Mouse (Mus musculus): ENCODE measurements around the gene Cdh15. TPM values are rescaled to one million over a fixed set of nuclear protein-coding genes. Genes with fewer than 3 reads are reported as not detected.

Gene Cdh15
- under 1 TPM; 0.22 to 0.99 TPM for total RNA-seq (2021)
- long read RNA-seq, experiment 1: 0 reads
- long read RNA-seq, experiment 2, transcript Cdh15-201 (14 exons, 3,251 nt): major isoform, 5 of 5 reads
- long read RNA-seq, experiment 2, partial matches to known transcripts: 0 of 5 reads
- long read RNA-seq, experiment 2, other reads (novel, unspliced or antisense): 0 of 5 reads

DNA sequence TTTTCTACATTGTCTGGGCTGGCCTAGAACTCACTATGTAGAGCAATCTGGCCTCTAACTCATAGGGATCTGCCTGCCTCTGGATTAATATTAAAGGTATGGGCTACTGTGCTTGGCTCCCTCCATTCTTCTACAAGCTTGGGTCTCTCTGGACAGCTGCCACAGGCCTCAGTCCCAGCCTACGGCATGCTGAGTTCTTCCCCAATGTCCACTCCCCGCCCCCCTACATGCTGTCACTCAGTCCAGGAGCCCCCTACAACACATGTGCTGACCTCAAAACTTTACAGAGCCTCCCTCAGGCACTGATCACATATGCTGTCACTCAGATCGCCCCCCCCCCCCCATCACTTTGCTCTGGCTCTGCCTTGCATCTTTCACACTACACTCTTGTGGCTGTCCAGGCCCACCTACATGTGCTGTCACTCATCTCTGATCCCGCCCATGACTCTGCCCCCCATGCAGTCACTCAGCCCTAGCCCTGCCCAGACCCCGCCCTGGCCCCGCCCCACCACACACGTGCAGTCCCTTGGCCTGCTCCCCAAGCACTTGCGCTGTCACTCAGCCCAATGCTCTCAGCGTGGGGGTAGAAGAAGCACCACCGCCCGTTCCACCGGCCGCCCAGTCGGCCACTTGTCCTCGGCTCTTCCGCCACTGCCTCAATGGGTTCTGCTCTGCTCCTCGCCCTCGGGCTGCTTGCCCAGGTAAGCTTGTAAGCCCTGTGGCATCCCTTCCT is at the start of gene Cdh15:
Gene Cdh15 (plus strand): TSS at position 138 of the 733 bp plus-strand sequence.
- no peak for DNase-seq (ENCODE audit: low spot score in 2 of 2)

DNA sequence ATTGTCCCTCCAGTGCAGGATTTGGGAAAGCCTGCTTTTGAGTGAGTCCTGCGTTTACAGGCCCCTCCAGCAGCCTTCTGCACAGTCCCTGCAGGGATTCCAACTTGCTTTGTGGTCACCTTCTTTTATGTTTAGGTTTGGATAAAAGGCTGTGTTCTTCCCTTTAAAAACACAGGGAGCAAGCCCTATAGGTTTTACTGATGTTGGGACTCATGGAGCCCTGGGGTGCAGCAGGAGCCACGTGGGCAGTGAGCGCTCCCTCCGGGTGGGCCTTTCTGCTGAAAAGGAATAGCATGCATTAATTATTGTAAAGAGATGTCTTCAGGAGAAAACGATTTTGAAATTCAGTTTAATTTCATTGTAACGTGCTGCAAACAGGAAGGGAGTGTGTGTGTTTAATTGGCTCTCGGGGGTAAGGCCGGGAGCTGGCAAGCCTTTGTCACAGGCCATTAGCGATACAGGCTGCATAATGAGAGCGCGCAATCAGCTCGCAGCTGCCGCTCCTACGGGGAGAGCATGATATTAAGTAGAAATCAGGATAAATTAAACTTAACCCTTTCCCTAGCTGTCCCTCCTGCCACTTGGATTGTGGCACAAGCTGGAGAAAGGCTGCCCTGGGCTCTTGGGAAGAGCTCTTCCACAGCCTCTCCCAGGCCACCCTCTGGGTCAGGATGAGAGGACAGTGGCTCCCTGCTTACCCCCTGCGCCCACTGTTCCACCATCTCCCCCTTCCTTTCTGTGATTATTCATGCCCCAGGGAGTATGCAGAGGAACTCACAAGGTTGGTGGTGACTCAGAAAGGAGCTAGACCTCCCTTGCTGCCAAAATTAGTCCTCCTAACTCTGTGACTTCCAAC is 43.6 kb upstream of the Cdh15 start:
- no peak for DNase-seq (ENCODE audit: low spot score in 2 of 2)

DNA sequence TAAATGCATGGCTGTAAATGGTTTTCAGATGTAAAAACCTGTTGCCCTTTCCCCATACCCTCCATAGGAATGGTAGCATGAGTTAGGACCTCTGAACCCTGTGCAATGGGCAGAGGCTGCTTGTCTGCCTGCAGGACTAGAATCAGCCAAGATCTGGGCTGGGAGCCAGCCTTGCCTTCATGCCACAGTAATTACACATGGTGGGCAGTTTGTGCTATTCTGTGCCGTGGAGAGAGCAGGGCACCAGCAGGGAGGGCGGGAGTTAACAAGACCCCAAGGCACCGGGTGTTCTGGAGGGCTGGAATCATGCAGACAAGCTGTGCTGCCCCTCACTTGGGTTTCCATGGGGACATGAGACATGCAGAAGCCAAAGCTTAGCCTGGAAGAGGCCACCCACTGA is 42.4 kb upstream of the Cdh15 start:
- DNase-seq (ENCODE audit: low spot score in 2 of 2): no peak

DNA sequence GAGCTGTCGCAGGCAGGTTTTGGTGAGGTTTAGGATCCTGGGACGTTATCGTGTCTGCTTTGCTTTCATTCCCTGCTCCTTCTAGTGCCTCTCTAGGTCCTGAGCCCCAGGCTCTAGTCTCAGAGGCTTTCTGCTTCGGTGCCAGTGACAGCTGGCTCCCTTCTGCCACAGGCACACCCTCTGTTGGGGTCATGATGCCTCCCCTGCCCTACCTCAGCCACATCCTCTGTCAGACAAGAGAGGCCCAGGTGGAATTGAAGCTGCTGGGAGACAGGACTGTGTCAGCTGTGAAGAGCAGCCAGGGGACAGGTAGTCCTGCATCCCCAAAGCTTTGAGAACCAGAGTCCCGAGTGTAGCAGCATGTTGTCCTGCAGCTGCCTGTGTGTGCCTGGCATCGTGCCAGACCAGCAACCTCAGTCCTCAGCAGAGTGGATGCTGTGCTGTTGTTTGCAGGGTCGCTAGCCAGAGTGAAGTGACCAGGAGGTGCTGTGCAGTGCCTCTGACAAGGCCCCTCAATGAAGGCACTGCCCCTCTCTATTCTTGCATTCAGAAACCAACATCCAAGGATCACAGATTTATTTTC is 40.7 kb upstream of the Cdh15 start:
- DNase-seq (ENCODE audit: low spot score in 2 of 2): no peak

DNA sequence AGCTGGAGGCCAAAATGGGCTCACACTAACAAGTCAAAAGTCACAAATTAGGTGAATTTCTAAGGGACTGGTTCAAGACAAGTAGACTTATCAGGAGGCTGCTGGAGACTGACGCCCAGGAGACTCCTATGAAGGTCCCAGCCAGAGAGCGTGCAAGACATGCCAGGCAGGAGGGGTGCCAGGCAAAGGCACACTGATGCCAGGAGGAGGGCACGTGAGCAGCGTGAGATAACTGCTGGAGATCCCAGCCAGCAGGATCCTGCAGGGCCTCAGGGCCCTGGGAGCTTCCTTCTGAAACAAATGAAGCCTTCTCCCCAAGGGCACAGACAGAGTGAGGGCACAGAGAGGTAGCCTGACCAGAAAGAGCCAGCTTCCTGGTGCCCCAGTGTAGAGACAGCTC is 39.9 kb upstream of the Cdh15 start:
- DNase-seq (ENCODE audit: low spot score in 2 of 2): no peak

DNA sequence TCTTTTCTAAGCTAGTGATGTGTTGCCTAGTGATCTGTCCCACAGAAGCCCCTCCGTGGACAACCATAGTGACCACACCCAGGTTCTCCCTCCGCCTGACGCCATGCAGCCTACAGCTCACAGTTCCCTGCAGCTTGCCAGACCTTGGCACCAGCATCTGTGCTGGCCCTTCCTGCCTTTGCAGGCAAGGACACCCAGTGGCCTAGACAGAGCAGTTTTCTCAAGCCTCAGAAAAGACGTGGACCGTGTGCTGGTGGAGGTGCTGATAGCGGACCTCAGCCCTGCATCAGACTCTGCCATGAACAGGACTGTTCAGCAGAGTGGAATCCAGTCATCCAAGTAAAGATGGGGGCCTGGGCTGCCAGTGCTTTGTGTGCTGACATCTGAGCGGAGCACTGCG is 37.4 kb upstream of the Cdh15 start:
- no peak for DNase-seq (ENCODE audit: low spot score in 2 of 2)

DNA sequence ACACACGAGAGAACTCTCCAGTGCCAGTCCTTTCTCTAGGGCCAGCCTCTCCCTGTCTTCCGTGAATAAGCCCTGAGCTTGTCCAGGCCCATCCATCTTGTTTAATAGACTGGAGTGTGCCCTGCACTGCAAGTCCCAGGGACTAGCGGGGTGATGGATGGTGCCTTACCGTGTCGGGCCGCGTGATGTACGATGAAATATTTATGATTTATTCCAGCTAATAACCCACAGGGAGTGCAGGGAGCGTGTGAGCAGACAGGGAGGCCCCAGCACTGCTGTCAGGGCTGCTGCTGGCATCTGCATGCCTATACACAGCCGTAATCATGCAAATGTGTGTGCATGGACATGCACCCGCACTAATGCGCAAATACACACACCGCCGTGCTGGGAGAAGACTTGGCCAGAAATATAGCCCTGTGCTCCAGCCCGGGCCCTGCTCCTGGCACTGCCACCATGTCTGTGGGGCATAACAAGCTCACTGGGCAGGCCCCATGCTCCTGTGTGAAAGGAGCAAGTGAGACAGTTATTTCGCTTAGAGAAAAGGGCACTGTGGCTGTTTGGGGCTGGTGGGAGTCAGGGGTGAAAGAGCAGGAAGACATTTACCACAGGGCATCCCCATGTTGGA is 35.8 kb upstream of the Cdh15 start:
- no peak for DNase-seq (ENCODE audit: low spot score in 2 of 2)

DNA sequence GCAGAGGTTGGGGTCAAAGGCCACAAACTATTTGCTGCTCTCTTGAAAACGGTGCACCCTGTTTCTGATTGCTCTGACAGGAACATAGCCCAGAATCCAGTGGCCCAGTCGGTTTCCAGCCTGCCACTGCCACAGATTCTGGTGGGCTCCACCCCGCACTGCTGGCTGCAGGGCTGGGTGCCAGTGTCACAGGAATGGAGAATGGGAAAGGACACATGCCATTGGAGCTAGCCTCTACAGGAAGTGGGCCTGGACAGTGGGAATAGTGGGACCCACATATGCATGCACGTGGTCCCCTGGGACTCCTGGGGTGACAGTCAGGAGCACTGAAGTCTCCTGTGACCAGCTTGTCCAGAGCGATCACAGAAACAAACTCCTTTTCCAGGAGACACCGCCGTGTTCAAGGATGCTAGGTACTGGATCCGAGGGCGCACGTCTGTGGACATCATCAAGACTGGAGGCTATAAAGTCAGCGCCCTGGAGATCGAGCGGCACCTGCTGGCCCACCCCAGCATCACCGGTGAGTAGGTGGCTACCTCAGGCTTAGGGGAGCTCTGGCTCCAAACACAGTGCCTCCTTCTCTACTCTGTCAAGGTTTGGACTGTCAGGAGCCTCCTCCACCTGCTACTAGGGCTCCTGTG is 35.0 kb upstream of the Cdh15 start:
- DNase-seq (ENCODE audit: low spot score in 2 of 2): no peak

DNA sequence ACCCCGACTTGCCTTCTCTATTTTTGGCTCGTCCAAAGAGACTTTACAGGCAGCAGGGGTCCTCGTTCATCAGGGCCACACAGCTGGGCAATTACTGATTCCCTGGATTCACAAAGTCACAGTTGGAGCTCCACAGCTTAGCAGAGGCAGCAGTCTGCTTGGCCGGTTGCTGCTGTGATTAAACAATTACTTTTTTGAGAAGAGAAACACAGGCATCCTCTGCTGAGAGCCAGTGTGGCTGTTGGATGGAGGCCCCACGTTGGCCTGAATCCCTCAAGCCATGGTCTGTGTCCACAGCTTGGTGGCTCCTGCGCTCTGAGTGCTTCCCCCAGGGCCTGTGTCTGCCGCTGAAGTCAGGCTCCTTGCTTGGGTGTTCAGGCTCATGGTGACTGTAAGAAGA is 33.2 kb upstream of the Cdh15 start:
- DNase-seq (ENCODE audit: low spot score in 2 of 2): no peak

DNA sequence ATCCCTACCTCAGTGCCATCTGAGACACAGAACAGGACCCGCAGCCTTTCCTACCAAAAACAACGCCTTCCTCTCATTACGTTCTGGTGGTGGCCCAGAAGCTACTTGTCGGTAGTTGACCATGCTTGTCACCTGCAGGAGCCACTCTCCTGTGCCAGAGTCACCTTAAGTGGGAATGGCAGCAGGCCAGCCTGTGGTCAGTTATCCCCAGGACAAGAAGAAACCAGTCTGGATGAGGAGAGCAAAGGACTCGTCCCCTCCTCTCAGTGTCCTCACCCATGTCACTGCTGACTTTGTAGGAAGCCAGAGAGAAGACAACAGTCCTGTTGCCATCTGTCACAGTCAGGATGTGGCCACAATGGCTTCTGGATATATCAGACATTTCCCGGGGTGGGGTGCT is 30.8 kb upstream of the Cdh15 start:
- DNase-seq (ENCODE audit: low spot score in 2 of 2): no peak

DNA sequence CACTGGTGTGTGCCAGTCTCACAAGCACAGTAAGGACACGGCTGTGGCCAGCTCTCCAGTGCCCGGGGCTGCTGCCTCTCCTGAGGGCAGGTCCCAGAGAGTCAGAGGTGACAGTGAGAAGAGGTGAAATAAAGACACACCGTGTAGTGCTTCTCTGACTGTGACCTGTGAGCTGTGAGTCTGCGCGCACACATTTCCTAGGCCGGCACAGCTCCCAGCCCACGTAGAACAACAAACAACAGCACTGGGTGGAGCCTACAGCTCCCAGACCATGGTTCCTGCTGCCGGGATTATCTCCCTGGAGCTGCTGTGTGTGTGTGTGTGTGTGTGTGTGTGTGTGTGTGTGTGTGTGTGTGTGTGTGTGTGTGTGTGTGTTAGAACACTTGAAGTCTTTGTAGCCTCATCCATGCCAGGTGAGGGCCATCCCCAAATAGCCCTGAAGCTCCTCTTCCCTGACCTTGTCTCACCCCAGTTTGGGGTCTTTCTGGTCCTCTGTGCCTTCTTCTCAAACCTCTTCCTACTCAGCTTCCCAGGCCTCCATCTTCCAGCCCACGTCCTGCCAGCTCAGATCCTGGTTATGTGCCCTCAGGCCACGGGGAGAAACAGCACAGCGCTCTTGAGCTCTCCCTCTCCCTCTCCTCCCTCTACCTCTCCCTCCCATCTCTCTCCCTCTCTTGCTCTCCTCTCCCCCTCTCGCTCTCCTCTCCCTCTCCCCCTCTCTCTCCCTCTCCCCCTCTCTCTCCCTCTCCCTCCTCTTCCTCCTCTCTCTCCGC is 29.9 kb upstream of the Cdh15 start:
- no peak for DNase-seq (ENCODE audit: low spot score in 2 of 2)

DNA sequence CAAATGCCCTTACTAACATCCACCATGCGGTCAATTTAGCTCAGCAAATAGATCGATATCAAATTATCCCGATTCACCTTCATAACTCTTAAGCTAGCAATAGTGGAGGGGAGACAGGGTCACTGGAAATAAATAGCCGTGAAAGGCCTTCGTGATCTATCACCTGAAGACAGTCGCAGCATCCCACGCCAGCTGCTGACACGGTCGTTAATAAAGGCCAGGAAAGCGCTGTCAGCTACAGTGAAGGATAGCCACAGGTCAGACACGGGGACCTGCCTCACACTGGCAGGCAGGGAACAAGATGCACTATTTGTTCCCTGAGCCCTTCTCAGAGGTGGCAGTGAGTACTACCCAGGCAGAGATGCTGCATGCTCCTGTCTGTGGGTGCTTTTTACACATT is 28.0 kb upstream of the Cdh15 start:
- DNase-seq (ENCODE audit: low spot score in 2 of 2): no peak

DNA sequence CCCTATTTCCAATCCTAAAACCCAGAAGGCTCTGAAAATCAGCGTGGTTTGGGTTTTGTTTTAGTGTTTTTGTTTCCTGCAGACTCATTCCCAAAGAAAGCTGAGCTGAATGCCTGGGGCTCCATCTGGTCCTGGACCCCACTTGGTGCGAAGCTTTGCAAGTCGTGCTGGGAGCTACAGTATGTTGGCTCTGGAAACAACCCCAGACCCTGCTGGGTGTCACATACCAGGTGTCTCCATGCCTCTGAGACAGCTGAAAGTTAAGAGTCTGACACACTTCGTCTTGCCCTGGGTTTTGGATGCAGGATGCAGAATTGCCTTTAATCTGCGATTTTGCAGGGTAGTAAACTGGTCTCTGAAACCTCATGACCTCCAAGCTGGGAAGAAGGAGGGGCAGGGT is 23.2 kb upstream of the Cdh15 start:
- no peak for DNase-seq (ENCODE audit: low spot score in 2 of 2)

DNA sequence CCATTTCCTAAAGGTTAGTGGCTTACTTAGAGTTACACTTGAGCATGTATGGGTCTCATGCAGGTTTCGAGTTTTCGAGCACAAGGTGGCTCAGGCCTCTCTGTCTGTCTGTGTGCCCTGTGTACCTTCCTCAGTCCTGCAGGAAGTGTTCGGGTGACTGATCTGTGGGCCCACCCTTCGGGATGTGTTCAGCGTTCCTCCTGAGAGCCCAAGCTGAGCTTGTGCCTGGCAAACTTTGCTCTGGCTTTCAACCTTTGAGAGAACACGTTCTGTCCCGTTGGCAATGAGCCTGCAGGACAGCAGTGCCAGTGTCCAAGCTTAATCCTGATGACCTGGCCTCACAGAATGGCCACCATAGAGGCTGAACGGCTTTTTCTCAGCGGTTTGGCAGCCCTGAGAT is 22.8 kb upstream of the Cdh15 start:
- DNase-seq (ENCODE audit: low spot score in 2 of 2): no peak

DNA sequence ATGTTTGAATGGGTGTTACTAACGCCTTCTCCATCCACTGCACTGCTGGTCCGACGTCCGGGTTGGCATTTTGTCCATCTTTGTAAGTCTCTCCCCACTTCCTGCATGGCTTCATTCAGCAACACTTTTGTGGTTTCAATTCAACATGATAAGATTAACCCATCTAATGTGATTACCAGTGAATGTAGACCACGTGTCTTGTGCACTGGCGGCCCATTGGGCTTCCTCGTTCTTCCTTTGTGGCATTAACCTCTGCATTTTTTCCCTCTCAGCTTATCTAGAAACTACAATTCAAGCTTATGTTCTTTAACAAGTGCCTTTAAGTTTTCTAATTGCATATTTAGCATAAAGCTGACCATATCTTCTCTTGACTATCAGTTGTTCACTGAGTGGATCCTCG is 22.4 kb upstream of the Cdh15 start:
- DNase-seq (ENCODE audit: low spot score in 2 of 2): no peak

DNA sequence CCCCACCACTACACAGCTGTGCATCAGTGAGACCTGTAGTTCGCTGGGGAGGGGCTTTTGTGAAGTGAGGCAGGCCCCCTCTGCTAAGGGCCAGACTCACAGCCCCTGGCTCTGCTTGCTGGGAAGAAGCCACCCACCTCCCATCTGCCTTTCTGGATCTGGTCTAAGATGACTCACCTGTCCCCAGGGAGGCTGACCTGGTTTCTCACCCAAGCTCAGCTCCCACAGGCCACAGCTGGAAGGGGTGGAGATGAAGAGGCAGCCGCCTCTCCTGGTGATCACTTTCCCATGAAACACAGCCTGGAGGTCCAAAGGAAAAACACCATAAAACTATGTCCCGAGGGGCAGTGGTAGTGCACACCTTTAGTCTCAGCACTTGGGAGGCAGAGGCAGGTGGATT is 18.4 kb upstream of the Cdh15 start:
- no peak for DNase-seq (ENCODE audit: low spot score in 2 of 2)

DNA sequence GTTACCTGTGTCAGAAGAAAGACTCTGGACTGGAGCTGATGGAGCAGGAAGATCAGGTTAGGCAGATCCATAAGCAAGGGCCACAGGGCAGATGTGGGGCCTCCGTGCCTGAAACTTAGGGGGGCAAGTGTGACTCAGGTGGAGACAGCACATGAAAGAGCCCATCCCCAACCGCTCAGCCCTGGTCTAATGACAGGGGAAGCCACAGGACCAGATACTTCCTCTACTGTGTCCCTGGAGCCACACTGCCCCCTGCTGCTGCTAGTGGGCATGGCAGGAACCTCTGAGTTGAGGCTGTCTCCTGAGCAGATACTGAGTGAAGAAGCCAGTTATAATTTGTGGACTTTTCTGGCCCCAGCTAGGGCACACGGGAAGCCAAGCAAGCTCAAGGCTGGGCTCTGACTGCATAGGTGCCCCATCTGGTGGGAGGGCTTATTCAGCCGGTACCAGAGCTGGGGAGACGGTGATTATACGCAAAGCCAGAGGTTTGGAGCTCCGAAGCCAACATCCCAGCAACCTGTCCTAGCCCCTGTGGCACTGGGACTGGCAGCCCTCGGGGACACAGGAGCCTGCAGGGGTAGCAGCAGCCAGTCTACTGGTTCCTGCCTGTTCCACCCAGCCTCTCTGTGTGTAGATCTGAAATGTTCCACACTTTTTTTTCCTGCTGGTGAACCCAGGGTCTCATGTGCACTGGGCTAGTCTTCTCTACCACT is 17.3 kb upstream of the Cdh15 start:
- DNase-seq (ENCODE audit: low spot score in 2 of 2): peak; percentile 92 to 96

DNA sequence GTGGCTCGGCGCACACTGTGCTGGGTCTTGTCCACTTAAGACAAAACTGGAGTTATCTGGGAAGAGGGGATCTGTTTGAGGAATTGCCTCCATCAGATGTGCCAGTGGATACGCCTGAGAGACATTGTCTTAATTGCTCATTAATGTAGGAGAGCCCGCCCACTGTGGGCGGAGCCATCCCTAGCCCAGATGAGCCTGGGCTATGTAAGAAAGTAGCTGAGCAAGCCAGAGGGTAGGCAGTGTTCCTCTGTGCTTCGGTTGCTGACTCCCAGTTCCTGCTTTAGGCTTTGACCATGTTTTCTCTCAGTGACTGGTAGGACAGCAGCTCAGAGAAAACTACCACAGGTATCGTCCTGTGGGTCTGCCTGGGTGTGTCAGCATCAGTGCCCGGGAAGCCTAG is 13.3 kb upstream of the Cdh15 start:
- DNase-seq (ENCODE audit: low spot score in 2 of 2): no peak

DNA sequence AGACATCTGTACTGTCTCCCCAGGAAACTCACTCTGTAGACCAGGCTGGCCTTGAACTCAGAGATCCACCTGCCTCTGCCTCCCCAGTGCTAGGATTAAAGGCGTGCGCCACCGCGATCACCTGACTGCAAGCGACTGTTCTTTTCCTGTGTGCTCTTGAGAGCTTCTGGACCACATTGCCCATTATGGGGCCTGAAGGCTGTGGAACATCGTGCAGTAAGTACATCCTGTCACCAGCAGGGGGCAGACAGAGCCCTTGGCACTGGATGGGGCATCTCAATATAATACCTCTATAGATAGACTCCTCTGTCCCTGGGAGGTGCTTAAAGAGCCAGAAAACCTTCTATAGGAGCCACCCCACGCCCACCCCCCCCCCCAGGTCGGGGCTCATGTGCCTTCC is 12.8 kb upstream of the Cdh15 start:
- DNase-seq (ENCODE audit: low spot score in 2 of 2): peak; percentile 75 to 76

DNA sequence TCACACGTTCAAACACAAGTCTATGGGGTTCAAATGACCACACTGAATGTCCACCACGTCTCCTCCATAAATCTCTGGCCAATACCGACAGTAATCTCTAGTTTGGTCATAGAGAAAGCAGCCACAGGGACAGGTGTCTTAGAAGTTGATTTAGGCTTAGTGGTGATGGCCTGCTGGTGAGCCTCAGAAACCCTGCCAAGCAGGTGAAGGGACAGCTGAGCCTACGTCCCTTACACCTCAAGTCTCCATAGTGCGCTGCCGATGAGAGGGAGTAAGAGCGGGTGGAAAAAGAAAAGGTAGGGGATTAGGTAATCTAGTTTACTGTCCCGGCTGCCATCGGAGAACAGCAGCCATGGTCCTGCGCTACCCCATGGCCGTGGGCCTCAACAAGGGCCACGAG is 11.6 kb upstream of the Cdh15 start:
- DNase-seq (ENCODE audit: low spot score in 2 of 2): no peak

Measured in adrenal gland, adult 18-20 months (tissue).